Mouse (Mus musculus): ENCODE measurements around the gene Clic5. TPM values are rescaled to one million over a fixed set of nuclear protein-coding genes. Genes with fewer than 3 reads are reported as not detected.

The Clic5 gene
- polyA plus RNA-seq, 1 experiment from 2014 or later, result 5.8 TPM

Other genes starting within 250 kb of the Clic5 start
- 7.8 and 10.0 TPM in 2 replicates for gene Enpp5, start 109.8 kb upstream of the Clic5 start, polyA plus RNA-seq (2014; fragmentation: Nextera tagmentation; extraction: Ambion mirVana)
- gene Enpp4, start 82.8 kb upstream of the Clic5 start, polyA plus RNA-seq (2014; fragmentation: Nextera tagmentation; extraction: Ambion mirVana), result 6.8 and 8.3 TPM in 2 replicates

Measured in heart, embryonic 11.5 days (tissue).